Mouse (Mus musculus) neural tube, embryonic 14.5 days (tissue): ENCODE data around the gene Manbal. TPM values are rescaled to one million over a fixed set of nuclear protein-coding genes. Genes with fewer than 3 reads are reported as not detected.

Experiments used
- ATAC-seq: fragments of 200-750 bp; cut with Nextera tagmentation; 2 replicates; pipeline ENCODE4 v1.8.0; 2017; ENCODE audit warnings: low read depth, mild to moderate bottlenecking, moderate TSS enrichment, moderate library complexity
- H3K27ac ChIP-seq: fragments of 300-500 bp; sonication (generic); 2 replicates; pipeline ENCODE4 v1.5.1; 2014; ENCODE audit warnings: low read depth, mild to moderate bottlenecking, control low read depth, low read length, moderate library complexity, mixed read lengths
- H3K27me3 ChIP-seq: fragments of 300-500 bp; sonication (generic); 2 replicates; pipeline ENCODE4 v1.6.1; 2014; ENCODE audit warnings: low read length; ENCODE audit not compliant: control insufficient read depth, insufficient read depth
- H3K36me3 ChIP-seq: fragments of 300-500 bp; sonication (generic); 2 replicates; pipeline ENCODE4 v1.6.1; 2014; ENCODE audit warnings: low read length, mixed read lengths; ENCODE audit not compliant: control insufficient read depth, insufficient read depth
- H3K4me1 ChIP-seq: fragments of 300-500 bp; sonication (generic); 2 replicates; pipeline ENCODE4 v1.6.1; 2014; ENCODE audit warnings: low read length; ENCODE audit not compliant: control insufficient read depth, insufficient read depth
- H3K4me2 ChIP-seq: fragments of 300-500 bp; sonication (generic); 2 replicates; pipeline ENCODE4 v1.6.1; 2014; ENCODE audit warnings: mild to moderate bottlenecking, low read depth, low read length, control low read depth
- H3K4me3 ChIP-seq: fragments of 300-500 bp; sonication (generic); 2 replicates; pipeline ENCODE4 v1.5.1; 2014; ENCODE audit warnings: low read depth, low read length, control low read depth, mixed read lengths
- H3K9ac ChIP-seq: fragments of 300-500 bp; sonication (generic); replicated peaks from 2 replicates; pipeline ENCODE4 v1.6.1; 2014; ENCODE audit warnings: low read depth, mild to moderate bottlenecking, control low read depth, low read length, mixed read lengths
- H3K9me3 ChIP-seq: fragments of 300-500 bp; sonication (generic); 2 replicates; pipeline ENCODE4 v1.6.1; 2016; ENCODE audit warnings: low read length; ENCODE audit not compliant: control insufficient read depth
- WGBS: fragments of 180-500 bp; shearing (Covaris S2); extraction: QIAGEN DNeasy Blood & Tissue Kit; methylation state at CpG from one replicate; pipeline ENCODE4 v1.1.7; 2014; 5-methylcytosine and 5-hydroxymethylcytosine counted together
- polyA plus RNA-seq: library from polyadenylated mRNA; unstranded; fragments of >200 nt; fragmentation: Nextera tagmentation; extraction: Ambion mirVana; gene quantifications from 2 replicates; pipeline ENCODE4 v1.2.1, GENCODE M21; 2014

The Manbal gene
- polyA plus RNA-seq, 1 experiment from 2014 or later = 58.5 TPM

DNA sequence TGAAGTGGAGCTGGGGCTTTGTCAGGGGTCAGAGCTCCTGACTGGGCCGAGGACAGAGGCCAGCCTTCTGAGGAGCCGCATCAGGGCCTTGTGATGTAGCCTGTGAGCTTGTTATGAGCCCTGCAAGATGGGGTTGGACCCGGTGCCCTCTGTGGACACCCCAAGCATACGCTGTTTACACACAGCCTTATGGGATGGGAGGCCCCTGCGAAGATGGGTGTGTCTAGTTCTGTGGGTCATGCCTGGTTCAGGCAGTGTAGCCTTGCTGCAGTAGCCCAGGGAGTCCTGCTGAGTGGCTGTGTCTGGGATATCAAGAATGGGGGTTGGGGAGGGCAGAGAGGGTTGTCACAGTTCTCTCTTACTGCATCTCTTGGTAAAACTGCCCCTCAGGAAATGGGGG lies 64.5 kb downstream of the Manbal start:
- 84% methylated on average over 5 of the region's 5 CpGs for WGBS
- Histone ChIP-seq H3K27me3 (no peaks in the 10 kb centered on the region), H3K36me3 (0 out of 2 replicates have a peak, but pooled peaks cover 5% of the 10 kb centered on the region), H3K9ac (0 out of 2 replicates have a peak overlapping the region, but pooled peaks have one; percentile 16), H3K9me3 (no peaks in the 10 kb centered on the region), H3K4me3 (no peak overlapping the region), H3K4me1 (peaks cover 57% of the 10 kb centered on the region), H3K27ac (peak overlapping the region; percentile 68), H3K4me2 (no peak overlapping the region)
- ATAC-seq = 0 out of 2 replicates have a peak, but pooled peaks have one; percentile 21

- Histone ChIP-seq H3K27me3 (no peaks in the 10 kb centered on the region), H3K9ac (no peak overlapping the region), H3K4me2 (no peak overlapping the region), H3K4me1 (peaks cover 51% of the 10 kb centered on the region), H3K27ac (peak overlapping the region; percentile 68), H3K9me3 (no peaks in the 10 kb centered on the region), H3K4me3 (no peak overlapping the region), H3K36me3 (0 out of 2 replicates have a peak, but pooled peaks cover 3% of the 10 kb centered on the region)
- ATAC-seq = peak; percentile 50; the same call in 1 of the 2 replicates
- WGBS = 52% methylated on average over 9 of the region's 9 CpGs
These were observed 65.1 kb downstream of the Manbal start for GRCm38 (mm10) chr2:157432476-157432875.

GRCm38 (mm10) chr2:157434041-157434440 lies 66.6 kb downstream of the Manbal start:
- Histone ChIP-seq H3K4me2 (no peak overlapping the region), H3K9ac (no peak overlapping the region), H3K27me3 (no peaks in the 10 kb centered on the region), H3K4me3 (no peak overlapping the region), H3K4me1 (peaks cover 43% of the 10 kb centered on the region), H3K36me3 (0 out of 2 replicates have a peak, but pooled peaks cover 2% of the 10 kb centered on the region), H3K9me3 (no peaks in the 10 kb centered on the region), H3K27ac (no peak overlapping the region)
- no peak for ATAC-seq
- 46% methylated on average over 9 of the region's 9 CpGs for WGBS

DNA sequence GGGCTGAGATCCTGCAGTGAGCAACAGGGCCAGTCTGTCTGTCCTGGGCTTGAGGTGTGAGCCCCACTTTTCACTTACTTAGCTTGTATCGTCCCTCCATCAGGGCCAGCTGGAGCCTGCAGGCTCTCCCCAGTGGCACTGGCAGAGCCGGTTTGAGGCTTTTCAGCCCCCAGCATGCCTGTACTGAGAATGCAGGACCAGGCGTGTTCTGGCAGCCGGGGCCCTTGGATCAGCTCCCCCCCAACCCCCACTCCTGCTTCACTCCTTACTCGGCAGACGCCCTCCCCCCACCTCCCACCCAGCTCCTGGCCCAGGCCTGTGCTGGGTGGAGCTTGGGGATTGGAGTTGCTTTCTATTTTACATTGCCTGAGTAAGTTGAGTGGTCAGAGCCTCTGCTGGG lies 67.1 kb downstream of the Manbal start:
- peak; percentile 16; the same call in 1 of the 2 replicates for ATAC-seq
- Histone ChIP-seq H3K36me3 (0 out of 2 replicates have a peak, but pooled peaks cover 4% of the 10 kb centered on the region), H3K4me3 (no peak overlapping the region), H3K4me2 (no peak overlapping the region), H3K27ac (peak overlapping the region; percentile 23; the same call in 1 of the 2 replicates), H3K9ac (no peak overlapping the region), H3K9me3 (no peaks in the 10 kb centered on the region), H3K27me3 (no peaks in the 10 kb centered on the region), H3K4me1 (peaks cover 42% of the 10 kb centered on the region)
- WGBS = 20% methylated on average over 6 of the region's 6 CpGs

DNA sequence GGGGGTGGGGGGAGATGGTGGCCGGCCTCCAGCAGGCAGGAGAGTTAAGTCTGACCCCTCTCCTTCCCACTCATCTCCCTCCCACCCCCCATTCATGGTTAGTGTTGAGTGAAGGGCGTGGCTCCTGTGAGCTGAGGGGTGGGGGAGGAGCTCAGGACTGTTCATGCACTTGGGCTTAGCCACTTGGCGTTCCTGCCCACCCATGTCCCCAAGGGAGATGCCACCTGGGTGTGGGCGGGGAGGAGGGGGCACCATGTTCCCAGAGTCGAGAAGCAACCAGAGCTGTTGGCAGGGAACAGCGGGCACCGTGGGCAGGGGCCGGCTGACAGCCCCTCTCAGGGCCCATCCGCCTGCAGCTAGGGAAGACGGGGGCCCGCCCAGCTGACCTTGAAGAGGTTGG lies 69.1 kb downstream of the Manbal start:
- H3K9me3 ChIP-seq = no peaks in the 10 kb centered on the region
- ATAC-seq = no peak
- no peak overlapping the region for H3K4me2 ChIP-seq
- H3K9ac ChIP-seq = no peak overlapping the region
- no peak overlapping the region for H3K4me3 ChIP-seq
- no peaks in the 10 kb centered on the region for H3K27me3 ChIP-seq
- 87% methylated on average over 11 of the region's 11 CpGs for WGBS
- H3K4me1 ChIP-seq = peaks cover 31% of the 10 kb centered on the region
- peaks cover 11% of the 10 kb centered on the region for H3K36me3 ChIP-seq
- no peak overlapping the region for H3K27ac ChIP-seq

GRCm38 (mm10) chr2:157437123-157437522 lies 69.7 kb downstream of the Manbal start:
- no peaks in the 10 kb centered on the region for H3K27me3 ChIP-seq
- peaks cover 12% of the 10 kb centered on the region for H3K36me3 ChIP-seq
- no peak for ATAC-seq
- no peak overlapping the region for H3K27ac ChIP-seq
- H3K9ac ChIP-seq = no peak overlapping the region
- 93% methylated on average over 3 of the region's 3 CpGs for WGBS
- no peaks in the 10 kb centered on the region for H3K9me3 ChIP-seq
- H3K4me3 ChIP-seq = no peak overlapping the region
- peaks cover 25% of the 10 kb centered on the region for H3K4me1 ChIP-seq
- no peak overlapping the region for H3K4me2 ChIP-seq

DNA sequence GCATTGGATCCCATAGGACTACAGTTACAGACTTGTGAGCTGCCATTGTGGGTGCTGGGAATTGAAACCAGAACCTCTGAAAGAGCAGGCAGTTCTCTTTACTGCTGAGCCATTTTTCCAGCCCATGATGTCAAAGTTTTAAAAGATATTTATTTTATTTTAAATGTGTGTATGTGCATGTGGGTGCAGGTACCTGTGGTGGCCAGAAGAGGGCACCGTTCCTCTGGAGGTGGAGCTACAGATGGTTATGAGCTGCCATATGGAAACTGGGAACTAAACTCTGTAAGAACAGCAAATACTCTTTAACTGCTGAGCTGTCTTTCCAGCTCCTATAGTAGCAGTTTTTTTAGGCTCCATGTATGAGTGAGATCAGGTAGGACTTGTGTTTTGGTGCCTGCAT lies 74.0 kb downstream of the Manbal start:
- 100% methylated on average over 1 of the region's 1 CpGs for WGBS
- Histone ChIP-seq H3K4me2 (no peak overlapping the region), H3K4me3 (no peak overlapping the region), H3K27ac (no peak overlapping the region), H3K4me1 (no peaks in the 10 kb centered on the region), H3K9me3 (no peaks in the 10 kb centered on the region), H3K36me3 (peaks cover 12% of the 10 kb centered on the region), H3K27me3 (no peaks in the 10 kb centered on the region), H3K9ac (no peak overlapping the region)
- no peak for ATAC-seq

Other genes starting within 250 kb of the Manbal start
- 13.2 and 14.9 TPM in 2 replicates for gene Samhd1, start 232.3 kb upstream of the Manbal start, polyA plus RNA-seq
- 5.7 and 6.2 TPM in 2 replicates for gene Rbl1, start 163.1 kb upstream of the Manbal start, polyA plus RNA-seq
- 202 and 232 TPM in 2 replicates for gene Rpn2, start 88.6 kb upstream of the Manbal start, polyA plus RNA-seq
- gene Mroh8, start 88.0 kb upstream of the Manbal start, polyA plus RNA-seq = 0.20 and 0.67 TPM in 2 replicates
- not detected in 2 replicates for gene Ghrh, start 20.1 kb upstream of the Manbal start, polyA plus RNA-seq
- gene Src, start 50.9 kb downstream of the Manbal start, polyA plus RNA-seq = 19.3 and 23.9 TPM in 2 replicates
- 2,798 and 3,566 TPM in 2 replicates for gene Nnat, start 192.5 kb downstream of the Manbal start, polyA plus RNA-seq
- gene Blcap, start 203.7 kb downstream of the Manbal start, polyA plus RNA-seq = 244 and 299 TPM in 2 replicates